Mouse (Mus musculus) megakaryocyte, embryonic 14.5 days (primary cell): ENCODE measurements at regions not wholly inside any gene's neighbourhood (a gene's known extent, or its start where the extent isn't known, plus 50 kb on each side); places are given as distances from the start of the nearest gene placed in this dataset.

Source experiments
- FLI1 ChIP-seq: IDR thresholded peaks from 2 replicates; pipeline ENCODE4 v1.6.1; 2012; ENCODE audit warnings: low read length, inconsistent platforms, mixed read lengths
- GATA1 ChIP-seq: IDR thresholded peaks from 3 replicates; pipeline ENCODE4 v1.6.1; 2012; ENCODE audit warnings: mixed read lengths, low read length, inconsistent platforms, borderline replicate concordance

DNA sequence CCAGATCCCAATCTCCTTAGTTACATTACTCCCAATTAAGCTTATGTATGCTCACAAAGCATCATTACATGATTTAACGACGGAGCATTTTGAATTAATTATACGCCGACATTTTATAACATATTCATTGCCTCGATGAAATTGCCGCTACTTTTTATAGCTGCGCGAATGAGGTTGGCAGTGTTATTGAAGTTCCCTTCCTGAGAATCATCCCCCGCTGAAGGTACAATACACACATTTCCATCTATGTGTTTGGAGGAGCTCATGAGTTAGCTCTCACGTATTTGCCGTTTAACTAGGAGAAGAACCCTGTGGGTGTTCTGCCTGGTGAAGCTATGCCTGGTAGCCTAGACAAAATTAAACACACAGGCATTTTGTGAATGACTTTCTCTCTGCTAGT is 122.8 kb upstream of the Phyhipl start:
- TF ChIP-seq GATA1 (no peak), FLI1 (no peak)
